Mouse (Mus musculus) CH12.LX (cell line): Measurements from ENCODE around the gene Ppip5k2. TPM values are rescaled to one million over a fixed set of nuclear protein-coding genes. Genes with fewer than 3 reads are reported as not detected.

Experiments used
- DNase-seq: peaks from one replicate; pipeline ENCODE4 v3.0.0-alpha.2; 2013; ENCODE audit errors: extremely low read depth
- H3K27ac ChIP-seq: 2 replicates; pipeline ENCODE4 v1.5.1; 2012; ENCODE audit warnings: low read depth, mild to moderate bottlenecking, control low read depth, moderate library complexity; ENCODE audit not compliant: insufficient read depth
- H3K27me3 ChIP-seq: replicated peaks from 2 replicates; pipeline ENCODE3; 2012; ENCODE audit warnings: inconsistent platforms
- H3K36me3 ChIP-seq, 2 experiments: replicated peaks in 1 of 2; 2 replicates each; pipeline versions ENCODE3 to v1.6.1; 2012; ENCODE audit warnings: inconsistent platforms in 1 of 2, low read length in 1 of 2, mild to moderate bottlenecking in 1 of 2, mixed read lengths in 1 of 2, moderate library complexity in 1 of 2; ENCODE audit not compliant: control insufficient read depth in 1 of 2, insufficient read depth in 1 of 2
- H3K4me1 ChIP-seq, 2 experiments: 2 replicates each; pipeline ENCODE4 v1.6.1; 2012; ENCODE audit warnings: inconsistent platforms in 1 of 2, moderate library complexity in 1 of 2; ENCODE audit not compliant: insufficient read depth in 2 of 2, control insufficient read depth in 1 of 2
- H3K4me2 ChIP-seq: 2 replicates; pipeline ENCODE4 v1.6.1; 2012; ENCODE audit warnings: low read depth, mild to moderate bottlenecking, control low read depth; ENCODE audit not compliant: poor library complexity, insufficient read depth, severe bottlenecking
- H3K4me3 ChIP-seq, 3 experiments: fragments of 150-350 bp in 1 of 3; sonication (generic) in 1 of 3; replicated peaks in 1 of 3; 2 replicates each; pipeline versions ENCODE3 to v1.5.1; 2011 to 2012; ENCODE audit warnings: low read depth in 2 of 3, low read length in 2 of 3, mild to moderate bottlenecking in 2 of 3, moderate library complexity in 2 of 3, control low read depth in 1 of 3, improper control_type of control experiment in 1 of 3, inconsistent platforms in 1 of 3, mixed read lengths in 1 of 3; ENCODE audit not compliant: poor library complexity in 1 of 3
- H3K79me2 ChIP-seq: replicated peaks from 2 replicates; pipeline ENCODE4 v1.6.1; 2012; ENCODE audit warnings: mild to moderate bottlenecking, moderate library complexity; ENCODE audit not compliant: control insufficient read depth, poor library complexity, insufficient read depth, severe bottlenecking; ENCODE audit errors: extremely low read depth
- H3K9ac ChIP-seq: 2 replicates; pipeline ENCODE4 v1.6.1; 2012; ENCODE audit warnings: low read depth, mild to moderate bottlenecking, control low read depth, moderate library complexity; ENCODE audit not compliant: insufficient read depth
- H3K9me3 ChIP-seq: replicated peaks from 2 replicates; pipeline ENCODE3; 2012; ENCODE audit warnings: low read length, inconsistent platforms, mixed read lengths
- BHLHE40 ChIP-seq: IDR thresholded peaks from 2 replicates; pipeline ENCODE4 v1.6.1; 2011; ENCODE audit warnings: mild to moderate bottlenecking, low read depth, low read length, improper control_type of control experiment
- CHD1 ChIP-seq: IDR thresholded peaks from 2 replicates; pipeline ENCODE4 v1.6.1; 2012; ENCODE audit warnings: low read depth, low read length, improper control_type of control experiment, inconsistent platforms
- CHD2 ChIP-seq: IDR thresholded peaks from 2 replicates; pipeline ENCODE4 v1.6.1; 2011; ENCODE audit warnings: low read length, improper control_type of control experiment
- CTCF ChIP-seq, 2 experiments: IDR thresholded peaks in 1 of 2; conservative IDR thresholded peaks in 1 of 2; 2 replicates each; pipeline ENCODE4 v1.5.1; 2011 to 2012; ENCODE audit warnings: low read depth in 2 of 2, low read length in 2 of 2, improper control_type of control experiment in 1 of 2, inconsistent platforms in 1 of 2, mild to moderate bottlenecking in 1 of 2, moderate library complexity in 1 of 2
- GABPA ChIP-seq: IDR thresholded peaks from 2 replicates; pipeline ENCODE4 v1.6.1; 2012; ENCODE audit warnings: low read depth, low read length, improper control_type of control experiment, inconsistent platforms; ENCODE audit not compliant: insufficient replicate concordance
- JUND ChIP-seq: conservative IDR thresholded peaks from 2 replicates; pipeline ENCODE4 v1.6.1; 2011; ENCODE audit warnings: low read depth, low read length, improper control_type of control experiment
- KAT2A ChIP-seq: IDR thresholded peaks from 2 replicates; pipeline ENCODE4 v1.6.1; 2012; ENCODE audit warnings: low read length, improper control_type of control experiment, inconsistent platforms; ENCODE audit not compliant: insufficient replicate concordance
- MAFK ChIP-seq: IDR thresholded peaks from 2 replicates; pipeline ENCODE4 v1.6.1; 2011; ENCODE audit warnings: low read length, improper control_type of control experiment; ENCODE audit not compliant: insufficient replicate concordance
- MEF2A ChIP-seq: IDR thresholded peaks from 2 replicates; pipeline ENCODE4 v1.6.1; 2014; ENCODE audit warnings: low read depth, mild to moderate bottlenecking, inconsistent platforms, low read length, improper control_type of control experiment, borderline replicate concordance
- NRF1 ChIP-seq: IDR thresholded peaks from 2 replicates; pipeline ENCODE4 v1.6.1; 2014; ENCODE audit warnings: low read depth, mild to moderate bottlenecking, inconsistent platforms, low read length, improper control_type of control experiment, moderate library complexity
- POLR2A ChIP-seq: IDR thresholded peaks from 2 replicates; pipeline ENCODE4 v1.6.1; 2011; ENCODE audit warnings: low read depth, mild to moderate bottlenecking, improper control_type of control experiment, low read length
- POLR2AphosphoS2 ChIP-seq: IDR thresholded peaks from 2 replicates; pipeline ENCODE4 v1.6.1; 2011; ENCODE audit warnings: low read depth, low read length, improper control_type of control experiment
- RAD21 ChIP-seq: IDR thresholded peaks from 2 replicates; pipeline ENCODE4 v1.6.1; 2011; ENCODE audit warnings: low read depth, mild to moderate bottlenecking, low read length, improper control_type of control experiment, moderate library complexity
- SIN3A ChIP-seq: IDR thresholded peaks from 2 replicates; pipeline ENCODE4 v1.6.1; 2012; ENCODE audit warnings: low read length, improper control_type of control experiment, inconsistent platforms
- SMC3 ChIP-seq: IDR thresholded peaks from 2 replicates; pipeline ENCODE4 v1.6.1; 2011; ENCODE audit warnings: low read depth, low read length, improper control_type of control experiment
- TBP ChIP-seq: conservative IDR thresholded peaks from 2 replicates; pipeline ENCODE4 v1.6.1; 2011; ENCODE audit warnings: low read depth, low read length, improper control_type of control experiment
- USF1 ChIP-seq: IDR thresholded peaks from 2 replicates; pipeline ENCODE4 v1.6.1; 2014; ENCODE audit warnings: low read depth, mild to moderate bottlenecking, inconsistent platforms, low read length, improper control_type of control experiment
- USF2 ChIP-seq: conservative IDR thresholded peaks from 2 replicates; pipeline ENCODE4 v1.6.1; 2011; ENCODE audit warnings: low read depth, low read length, improper control_type of control experiment
- ZC3H11A ChIP-seq: IDR thresholded peaks from 2 replicates; pipeline ENCODE4 v1.6.1; 2012; ENCODE audit warnings: low read depth, mild to moderate bottlenecking, inconsistent platforms, low read length, improper control_type of control experiment
- dilution Hi-C: fragments of 300-500 bp; cut with MboI; formaldehyde crosslinking; loops from 2 replicates; pipeline ENCODE4 v1.14.3; 2020; ENCODE audit warnings: low sequenced_read_pairs; ENCODE audit not compliant: extremely low pct_unique_long_range_greater_than_20kb, extremely low pct_ligation_motif_present
- in situ Hi-C: fragments of 300-500 bp; cut with MboI; formaldehyde crosslinking; loops from 3 replicates; pipeline ENCODE4 v1.14.3; 2019; ENCODE audit warnings: low sequenced_read_pairs, low pct_ligation_motif_present, low pct_unique_long_range_greater_than_20kb, mixed read lengths
- polyA plus RNA-seq: library from polyadenylated mRNA; unstranded; fragments of >175 nt; gene quantifications from 2 replicates; pipeline ENCODE4 v1.2.1, GENCODE M21; 2012; ENCODE audit warnings: low read depth; ENCODE audit not compliant: insufficient read length
- total RNA-seq, 2 experiments: library from RNA; depleted of rRNA; stranded (reverse); fragments of 300-350 nt in 1 of 2; fragments of >200 nt in 1 of 2; gene quantifications; 2 replicates each; pipeline ENCODE4 v1.2.3; 2012 to 2014

The Ppip5k2 gene
- total and polyA plus RNA-seq, 3 experiments: 27.4 to 44.9 (median 29.8) TPM

- Histone ChIP-seq H3K9me3 (no peaks in the 10 kb centered on the region), H3K27me3 (no peaks in the 10 kb centered on the region), H3K9ac (no peak overlapping the region), H3K27ac (no peak overlapping the region)
- DNase-seq: no peak
- no peak for TF ChIP-seq RAD21
- no peak for TF ChIP-seq SIN3A
- no peak for TF ChIP-seq GABPA
- TF ChIP-seq, all 38 proteins: peak for 0
- no peaks in the 10 kb centered on the region for H3K4me1 ChIP-seq
- dilution Hi-C loops: no loop called here
- in situ Hi-C loops: no loop called here
- H3K36me3 ChIP-seq: peaks cover 0 to 2% of the 10 kb centered on the region in 2 experiments
- no peak overlapping the region for H3K4me2 ChIP-seq
- H3K4me3 ChIP-seq: no peak overlapping the region
- H3K79me2 ChIP-seq: no peaks in the 10 kb centered on the region
Observed at GRCm38 (mm10) chr1:97795936-97796335, 25.7 kb upstream of the Ppip5k2 start.

DNA sequence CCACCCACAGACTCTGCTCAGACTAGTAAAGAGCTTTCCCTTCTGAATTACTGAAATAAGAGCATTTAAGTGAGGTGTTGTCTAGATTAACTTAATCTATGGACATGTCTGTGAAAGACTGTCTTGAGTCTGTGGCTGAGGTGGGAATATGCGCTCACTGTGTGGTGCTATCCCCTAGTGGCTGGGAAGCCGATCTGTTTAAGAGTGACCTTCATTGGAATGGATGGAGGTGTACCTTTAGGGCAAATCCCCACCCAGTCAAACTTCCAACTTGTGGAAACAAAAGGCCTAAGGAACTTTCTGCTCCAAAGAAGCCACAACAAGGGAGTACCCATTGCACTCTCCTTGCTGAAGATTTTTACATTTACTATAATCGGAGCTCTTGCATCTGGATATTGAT is 23.9 kb upstream of the Ppip5k2 start:
- no peaks in the 10 kb centered on the region for H3K9me3 ChIP-seq
- H3K4me1 ChIP-seq: no peaks in the 10 kb centered on the region
- H3K9ac ChIP-seq: no peak overlapping the region
- H3K27ac ChIP-seq: no peak overlapping the region
- H3K27me3 ChIP-seq: no peaks in the 10 kb centered on the region
- no peak for DNase-seq
- no peak for TF ChIP-seq CHD2
- TF ChIP-seq USF1: no peak
- TF ChIP-seq NRF1: no peak
- TF ChIP-seq TBP: no peak
- TF ChIP-seq POLR2AphosphoS2: no peak
- TF ChIP-seq MAFK: no peak
- no peak for TF ChIP-seq ZC3H11A
- TF ChIP-seq CTCF (conservative IDR thresholded peaks at IDR 0.05 in 1 of 2, IDR thresholded peaks at IDR 0.05 in 1 of 2; ENCODE audit: low read depth in 2 of 2, low read length in 2 of 2): 0 out of 4 replicates have a peak, but pooled peaks of 1 of the 2 experiments have one; percentile 5
- no peak overlapping the region for H3K4me3 ChIP-seq
- dilution Hi-C loops: no loop called here
- no peak overlapping the region for H3K4me2 ChIP-seq
- H3K36me3 ChIP-seq: peaks cover 0 to 2% of the 10 kb centered on the region in 2 experiments
- in situ Hi-C loops: no loop called here
- H3K79me2 ChIP-seq: no peaks in the 10 kb centered on the region

- Histone ChIP-seq H3K4me1 (no peaks in the 10 kb centered on the region), H3K4me2 (no peak overlapping the region), H3K4me3 (no peak overlapping the region), H3K9me3 (no peaks in the 10 kb centered on the region), H3K27ac (no peak overlapping the region)
- DNase-seq: no peak
- in situ Hi-C loops: no loop called here
- TF ChIP-seq JUND (no peak), USF2 (no peak), KAT2A (no peak), CHD1 (no peak), BHLHE40 (no peak), SMC3 (no peak), MEF2A (no peak), POLR2A (no peak), CHD2 (no peak), RAD21 (no peak)
- TF ChIP-seq, all 38 proteins: peak for 0
- Histone ChIP-seq H3K9ac (no peak overlapping the region), H3K79me2 (no peaks in the 10 kb centered on the region), H3K27me3 (no peaks in the 10 kb centered on the region), H3K36me3 (peaks cover 0 to 15% of the 10 kb centered on the region in 2 experiments)
- dilution Hi-C loops: no loop called here
Observed at GRCm38 (mm10) chr1:97788490-97788889, 18.3 kb upstream of the Ppip5k2 start.
